Comparison of ENCODE assay signal across 15 mouse cellular contexts in the genomic region with DNA sequence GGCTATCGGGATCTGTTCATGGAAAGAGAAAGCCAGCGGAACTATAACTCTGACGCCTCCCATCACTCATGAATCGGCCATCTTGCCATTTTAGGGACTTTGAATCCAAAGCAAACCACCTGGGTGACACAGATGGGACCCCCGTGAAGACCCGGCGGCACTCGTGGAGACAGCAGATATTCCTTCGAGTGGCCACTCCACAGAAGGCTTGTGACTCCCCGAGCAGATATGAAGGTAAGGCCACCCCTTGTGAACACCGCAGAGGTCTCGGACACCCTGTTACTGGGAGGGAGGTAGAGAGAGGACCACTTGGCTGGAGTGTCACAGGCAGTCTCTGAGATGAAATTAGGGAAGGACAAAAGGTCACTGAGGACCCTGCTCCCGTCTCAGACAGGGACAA.
"Had no signal": no experiment of that assay in that cellular context is flagged by ENCODE, and none has a peak within 500 bp of the region (broad histone marks: within the 10 kb centered on the region; RNA-seq: fewer than 3 reads in every experiment).

No protein-coding gene starts in this region.

- DNase-seq: cerebellum, adult 8-10 months; cerebellum, adult 9-10 months; cerebellum, adult 9-11 months; cerebellum, postnatal 10 days; cerebellum, postnatal 14 days; cerebellum, postnatal 25 days; cerebellum, postnatal 36 days; embryo, embryonic 11 days; forebrain, postnatal 0 days; gastrocnemius, adult 2 months; gastrocnemius, postnatal 10 days; gastrocnemius, postnatal 14 days; gastrocnemius, postnatal 25 days; gastrocnemius, postnatal 36 days; heart, adult 18-20 months had no signal
